Mouse (Mus musculus) testis, adult 2 months (tissue): ENCODE data around the gene Slc25a41. TPM values are rescaled to one million over a fixed set of nuclear protein-coding genes. Genes with fewer than 3 reads are reported as not detected.

Experiments
- H3K27ac ChIP-seq: fragments of 200-500 bp; 2 replicates; pipeline ENCODE4 v1.5.1; 2012; ENCODE audit warnings: low read depth, low read length; ENCODE audit not compliant: control insufficient read depth, insufficient read depth
- H3K27me3 ChIP-seq: fragments of 200-500 bp; 2 replicates; pipeline ENCODE4 v1.6.1; 2012; ENCODE audit warnings: mild to moderate bottlenecking, low read length, moderate library complexity; ENCODE audit not compliant: control insufficient read depth, insufficient read depth
- H3K36me3 ChIP-seq: fragments of 200-500 bp; 2 replicates; pipeline ENCODE4 v1.6.1; 2012; ENCODE audit warnings: mild to moderate bottlenecking, low read length; ENCODE audit not compliant: control insufficient read depth, insufficient read depth
- H3K4me1 ChIP-seq: fragments of 200-500 bp; 2 replicates; pipeline ENCODE4 v1.6.1; 2012; ENCODE audit warnings: low read length; ENCODE audit not compliant: control insufficient read depth, insufficient read depth
- H3K4me3 ChIP-seq: fragments of 200-500 bp; 2 replicates; pipeline ENCODE4 v1.5.1; 2012; ENCODE audit warnings: low read depth, mild to moderate bottlenecking, low read length, moderate library complexity, mixed read lengths; ENCODE audit not compliant: control insufficient read depth
- CTCF ChIP-seq: fragments of 200-500 bp; IDR thresholded peaks from 2 replicates; pipeline ENCODE4 v1.5.1; 2012; ENCODE audit warnings: low read depth, mild to moderate bottlenecking, inconsistent platforms, low read length, moderate library complexity; ENCODE audit not compliant: control insufficient read depth, insufficient read depth, insufficient replicate concordance
- POLR2A ChIP-seq: fragments of 200-500 bp; IDR thresholded peaks from 2 replicates; pipeline ENCODE4 v1.6.1; 2012; ENCODE audit warnings: low read depth, mild to moderate bottlenecking, inconsistent platforms, low read length, moderate library complexity; ENCODE audit not compliant: control insufficient read depth
- polyA plus RNA-seq: library from polyadenylated mRNA; depleted of rRNA; stranded (reverse); fragments of >200 nt; gene quantifications from 2 replicates; pipeline ENCODE4 v1.2.3, GENCODE M21; 2012; rRNA removed

The Slc25a41 gene
- polyA plus RNA-seq, 1 experiment: 45.5 TPM

- TF ChIP-seq CTCF (no peak), POLR2A (no peak)
- no peak overlapping the region for H3K27ac ChIP-seq
- H3K36me3 ChIP-seq: no peaks in the 10 kb centered on the region
- no peak overlapping the region for H3K4me3 ChIP-seq
- no peaks in the 10 kb centered on the region for H3K27me3 ChIP-seq
- peaks cover 5% of the 10 kb centered on the region for H3K4me1 ChIP-seq
Observed at GRCm38 (mm10) chr17:56988921-56989430, 52.5 kb downstream of the Slc25a41 start.

- peaks cover 5% of the 10 kb centered on the region for H3K4me1 ChIP-seq
- no peaks in the 10 kb centered on the region for H3K36me3 ChIP-seq
- H3K27me3 ChIP-seq: no peaks in the 10 kb centered on the region
- no peak overlapping the region for H3K4me3 ChIP-seq
- H3K27ac ChIP-seq: no peak overlapping the region
- no peak for TF ChIP-seq CTCF
- TF ChIP-seq POLR2A: no peak
Observed at GRCm38 (mm10) chr17:56988441-56988840, 53.0 kb downstream of the Slc25a41 start.

- H3K27ac ChIP-seq: no peak overlapping the region
- H3K36me3 ChIP-seq: no peaks in the 10 kb centered on the region
- peaks cover 5% of the 10 kb centered on the region for H3K4me1 ChIP-seq
- TF ChIP-seq CTCF: no peak
- TF ChIP-seq POLR2A: no peak
- no peak overlapping the region for H3K4me3 ChIP-seq
- no peaks in the 10 kb centered on the region for H3K27me3 ChIP-seq
Observed at GRCm38 (mm10) chr17:56986105-56986805, 55.2 kb downstream of the Slc25a41 start.

GRCm38 (mm10) chr17:56985656-56986055, 55.8 kb downstream of the Slc25a41 start:
- no peak for TF ChIP-seq CTCF
- TF ChIP-seq POLR2A: no peak
- Histone ChIP-seq H3K4me3 (no peak overlapping the region), H3K27me3 (no peaks in the 10 kb centered on the region), H3K4me1 (peaks cover 2% of the 10 kb centered on the region), H3K27ac (no peak overlapping the region), H3K36me3 (no peaks in the 10 kb centered on the region)

GRCm38 (mm10) chr17:56984886-56985285, 56.6 kb downstream of the Slc25a41 start:
- Histone ChIP-seq H3K4me3 (no peak overlapping the region), H3K36me3 (no peaks in the 10 kb centered on the region), H3K27ac (no peak overlapping the region), H3K27me3 (no peaks in the 10 kb centered on the region), H3K4me1 (peaks cover 2% of the 10 kb centered on the region)
- no peak for TF ChIP-seq CTCF
- TF ChIP-seq POLR2A: no peak

Other genes starting within 250 kb of the Slc25a41 start
- 312 and 332 TPM in 2 replicates for gene Rfx2, start 210.6 kb downstream of the Slc25a41 start, polyA plus RNA-seq
- 166 TPM in 2 replicates for gene Acsbg2, start 167.2 kb downstream of the Slc25a41 start, polyA plus RNA-seq
- gene 1700061G19Rik, start 166.2 kb downstream of the Slc25a41 start, polyA plus RNA-seq: 157 and 164 TPM in 2 replicates
- 60.6 and 73.5 TPM in 2 replicates for gene Mllt1, start 106.2 kb downstream of the Slc25a41 start, polyA plus RNA-seq
- not detected in 2 replicates for gene Acer1, start 59.5 kb downstream of the Slc25a41 start, polyA plus RNA-seq
- gene Clpp, start 51.3 kb downstream of the Slc25a41 start, polyA plus RNA-seq: 31.1 and 33.7 TPM in 2 replicates
- 30.2 and 35.7 TPM in 2 replicates for gene Alkbh7, start 44.3 kb downstream of the Slc25a41 start, polyA plus RNA-seq
- not detected in 2 replicates for gene Pspn, start 41.6 kb downstream of the Slc25a41 start, polyA plus RNA-seq
- gene Gtf2f1, start 30.4 kb downstream of the Slc25a41 start, polyA plus RNA-seq: 175 and 195 TPM in 2 replicates
- 19.7 and 21.3 TPM in 2 replicates for gene Gm17949, start 30.2 kb downstream of the Slc25a41 start, polyA plus RNA-seq
- 45.2 and 45.9 TPM in 2 replicates for gene Khsrp, start 10.1 kb downstream of the Slc25a41 start, polyA plus RNA-seq
- 2.4 and 4.3 TPM in 2 replicates for gene Crb3, start 17.5 kb upstream of the Slc25a41 start, polyA plus RNA-seq
- 8.8 and 8.9 TPM in 2 replicates for gene Slc25a23, start 18.2 kb upstream of the Slc25a41 start, polyA plus RNA-seq
- gene Dennd1c, start 36.9 kb upstream of the Slc25a41 start, polyA plus RNA-seq: 0.35 and 0.41 TPM in 2 replicates
- 0.06 and 0.08 TPM in 2 replicates for gene Tubb4a, start 46.1 kb upstream of the Slc25a41 start, polyA plus RNA-seq
- 0.10 TPM in 1 of 2 replicates, not detected in the other for gene Tnfsf9, start 63.7 kb upstream of the Slc25a41 start, polyA plus RNA-seq
- gene Cd70, start 108.1 kb upstream of the Slc25a41 start, polyA plus RNA-seq: not detected in 2 replicates
- gene Tnfsf14, start 152.5 kb upstream of the Slc25a41 start, polyA plus RNA-seq: not detected in 2 replicates
- gene C3, start 186.5 kb upstream of the Slc25a41 start, polyA plus RNA-seq: 6.3 and 12.4 TPM in 2 replicates
- gene Gpr108, start 206.8 kb upstream of the Slc25a41 start, polyA plus RNA-seq: 34.1 and 37.3 TPM in 2 replicates
- 4.5 and 5.6 TPM in 2 replicates for gene Trip10, start 207.8 kb upstream of the Slc25a41 start, polyA plus RNA-seq
- 7.4 and 8.4 TPM in 2 replicates for gene Vav1, start 237.4 kb upstream of the Slc25a41 start, polyA plus RNA-seq